Mouse (Mus musculus) heart, adult 9 months (tissue): ENCODE results near the gene Dclk1.
A peak's percentile ranks its signal among the peaks of the same experiment; 100 is the strongest.

Experiments
- DNase-seq, 2 experiments: peaks; one replicate each; pipeline ENCODE4 v3.0.0; 2022; ENCODE audit warnings: low spot score in 2 of 2

Gene Dclk1

GRCm38 (mm10) chr3:55260139-55260538, 18.0 kb downstream of the Dclk1 start:
- no peak for DNase-seq

GRCm38 (mm10) chr3:55266091-55266490, 23.9 kb downstream of the Dclk1 start:
- DNase-seq, result no peak

GRCm38 (mm10) chr3:55269802-55270201, 27.6 kb downstream of the Dclk1 start:
- no peak for DNase-seq

GRCm38 (mm10) chr3:55270345-55270744, 28.2 kb downstream of the Dclk1 start:
- no peak for DNase-seq

- no peak for DNase-seq
These were observed 28.8 kb downstream of the Dclk1 start for GRCm38 (mm10) chr3:55270920-55271319.

GRCm38 (mm10) chr3:55272536-55272935, 30.4 kb downstream of the Dclk1 start:
- DNase-seq, result no peak

- no peak for DNase-seq
These were observed 34.3 kb downstream of the Dclk1 start for GRCm38 (mm10) chr3:55276446-55276845.

GRCm38 (mm10) chr3:55276851-55277250, 34.7 kb downstream of the Dclk1 start:
- DNase-seq, result no peak

- no peak for DNase-seq
These were observed 35.7 kb downstream of the Dclk1 start for GRCm38 (mm10) chr3:55277829-55278228.

GRCm38 (mm10) chr3:55279923-55280322, 37.8 kb downstream of the Dclk1 start:
- no peak for DNase-seq

GRCm38 (mm10) chr3:55280471-55280870, 38.3 kb downstream of the Dclk1 start:
- no peak for DNase-seq

GRCm38 (mm10) chr3:55284215-55284614, 42.1 kb downstream of the Dclk1 start:
- DNase-seq, result no peak

- DNase-seq, result peak in 1 of 2 experiments; percentile 13
These were observed 46.6 kb downstream of the Dclk1 start for GRCm38 (mm10) chr3:55288726-55289125.

GRCm38 (mm10) chr3:55291964-55292363, 49.8 kb downstream of the Dclk1 start:
- no peak for DNase-seq

GRCm38 (mm10) chr3:55292783-55293430, 50.7 kb downstream of the Dclk1 start:
- DNase-seq, result no peak

- no peak for DNase-seq
These were observed 63.5 kb downstream of the Dclk1 start for GRCm38 (mm10) chr3:55305653-55306052.

GRCm38 (mm10) chr3:55307553-55308177, 65.5 kb downstream of the Dclk1 start:
- DNase-seq, result peak; percentile 75 to 87

- DNase-seq, result no peak
These were observed 67.8 kb downstream of the Dclk1 start for GRCm38 (mm10) chr3:55309961-55310360.

- no peak for DNase-seq
These were observed 73.7 kb downstream of the Dclk1 start for GRCm38 (mm10) chr3:55315827-55316226.

GRCm38 (mm10) chr3:55318021-55318420, 75.9 kb downstream of the Dclk1 start:
- DNase-seq, result no peak

- no peak for DNase-seq
These were observed 78.4 kb downstream of the Dclk1 start for GRCm38 (mm10) chr3:55320572-55320971.

- no peak for DNase-seq
These were observed 81.9 kb downstream of the Dclk1 start for GRCm38 (mm10) chr3:55324029-55324428.

- no peak for DNase-seq
These were observed 88.3 kb downstream of the Dclk1 start for GRCm38 (mm10) chr3:55330496-55330895.

GRCm38 (mm10) chr3:55331694-55332093, 89.5 kb downstream of the Dclk1 start:
- DNase-seq, result no peak
